Mouse (Mus musculus) lung, embryonic 14.5 days (tissue): ENCODE measurements around the gene Calm3. TPM values are rescaled to one million over a fixed set of nuclear protein-coding genes. Genes with fewer than 3 reads are reported as not detected.

ENCODE experiments used
- ATAC-seq: fragments of 200-750 bp; cut with Nextera tagmentation; 2 replicates; pipeline ENCODE4 v1.8.0; 2017; ENCODE audit warnings: mild to moderate bottlenecking, moderate TSS enrichment, moderate library complexity; ENCODE audit not compliant: insufficient read depth
- DNase-seq: peaks from one replicate; pipeline ENCODE4 v3.0.0-alpha.2; 2015
- H3K27ac ChIP-seq: fragments of 300-500 bp; sonication (generic); 2 replicates; pipeline ENCODE4 v1.5.1; 2014; ENCODE audit warnings: low read depth, mild to moderate bottlenecking, moderate library complexity
- H3K27me3 ChIP-seq: fragments of 300-500 bp; sonication (generic); 2 replicates; pipeline ENCODE4 v1.6.1; 2014; ENCODE audit warnings: low read length, control low read depth; ENCODE audit not compliant: insufficient read depth
- H3K36me3 ChIP-seq: fragments of 300-500 bp; sonication (generic); 2 replicates; pipeline ENCODE4 v1.6.1; 2014; ENCODE audit warnings: control low read depth; ENCODE audit not compliant: insufficient read depth
- H3K4me1 ChIP-seq: fragments of 300-500 bp; sonication (generic); 2 replicates; pipeline ENCODE4 v1.6.1; 2014; ENCODE audit warnings: antibody characterized with exemption, control low read depth; ENCODE audit not compliant: insufficient read depth
- H3K4me2 ChIP-seq: fragments of 300-500 bp; sonication (generic); 2 replicates; pipeline ENCODE4 v1.6.1; 2014; ENCODE audit warnings: mild to moderate bottlenecking
- H3K4me3 ChIP-seq: fragments of 300-500 bp; sonication (generic); 2 replicates; pipeline ENCODE4 v1.5.1; 2014; ENCODE audit warnings: low read depth, low read length
- H3K9ac ChIP-seq: fragments of 300-500 bp; sonication (generic); 2 replicates; pipeline ENCODE4 v1.6.1; 2014
- H3K9me3 ChIP-seq: fragments of 300-500 bp; sonication (generic); 2 replicates; pipeline ENCODE4 v1.6.1; 2016; ENCODE audit warnings: low read depth, low read length, control low read depth
- CTCF ChIP-seq: IDR thresholded peaks from 2 replicates; pipeline ENCODE4 v1.5.1; 2016; ENCODE audit warnings: antibody characterized with exemption, low read depth
- WGBS: fragments of 180-500 bp; shearing (Covaris S2); extraction: QIAGEN DNeasy Blood & Tissue Kit; methylation state at CpG from one replicate; pipeline ENCODE4 v1.1.7; 2014; 5-methylcytosine and 5-hydroxymethylcytosine counted together
- polyA plus RNA-seq: library from polyadenylated mRNA; unstranded; fragments of >200 nt; fragmentation: Nextera tagmentation; extraction: Ambion mirVana; gene quantifications from 2 replicates; pipeline ENCODE4 v1.2.1, GENCODE M21; 2014

Calm3 gene
- polyA plus RNA-seq, 1 experiment from 2014 or later = 155 TPM

- 20% methylated on average over 7 of the region's 7 CpGs for WGBS
Observed at GRCm38 (mm10) chr7:16940292-16940691, 16.4 kb upstream of the Calm3 start.

GRCm38 (mm10) chr7:16938117-16938791, 14.3 kb upstream of the Calm3 start:
- H3K4me3 ChIP-seq = no peak overlapping the region
- no peak for ATAC-seq
- H3K9me3 ChIP-seq = no peaks in the 10 kb centered on the region
- no peaks in the 10 kb centered on the region for H3K4me1 ChIP-seq
- DNase-seq = peak; percentile 65
- no peaks in the 10 kb centered on the region for H3K27me3 ChIP-seq
- no peak for TF ChIP-seq CTCF
- 65% methylated on average over 17 of the region's 17 CpGs for WGBS
- H3K27ac ChIP-seq = no peak overlapping the region
- H3K9ac ChIP-seq = no peak overlapping the region
- no peak overlapping the region for H3K4me2 ChIP-seq
- no peaks in the 10 kb centered on the region for H3K36me3 ChIP-seq

More at GRCm38 (mm10) chr7:16940292-16940691, 16.4 kb upstream of the Calm3 start:
- H3K27me3 ChIP-seq = peaks cover 7% of the 10 kb centered on the region
- TF ChIP-seq CTCF = no peak
- no peaks in the 10 kb centered on the region for H3K4me1 ChIP-seq
- no peaks in the 10 kb centered on the region for H3K9me3 ChIP-seq
- no peak overlapping the region for H3K4me3 ChIP-seq
- no peak overlapping the region for H3K4me2 ChIP-seq
- ATAC-seq (no peak), DNase-seq (no peak)
- no peaks in the 10 kb centered on the region for H3K36me3 ChIP-seq
- 0 out of 2 replicates have a peak overlapping the region, but pooled peaks have one; percentile 0 for H3K9ac ChIP-seq
- peak overlapping the region; percentile 55; the same call in 1 of the 2 replicates for H3K27ac ChIP-seq

GRCm38 (mm10) chr7:16937312-16937711, 13.4 kb upstream of the Calm3 start:
- peak; percentile 46 for TF ChIP-seq CTCF
- Histone ChIP-seq H3K4me3 (no peak overlapping the region), H3K27me3 (no peaks in the 10 kb centered on the region), H3K9me3 (no peaks in the 10 kb centered on the region), H3K36me3 (no peaks in the 10 kb centered on the region), H3K9ac (no peak overlapping the region), H3K4me2 (no peak overlapping the region), H3K4me1 (peaks cover 4% of the 10 kb centered on the region), H3K27ac (no peak overlapping the region)
- ATAC-seq (no peak), DNase-seq (no peak)
- 45% methylated on average over 4 of the region's 4 CpGs for WGBS

- TF ChIP-seq CTCF = peak; percentile 86
- Histone ChIP-seq H3K9me3 (no peaks in the 10 kb centered on the region), H3K27me3 (no peaks in the 10 kb centered on the region), H3K9ac (no peak overlapping the region), H3K36me3 (no peaks in the 10 kb centered on the region), H3K27ac (no peak overlapping the region), H3K4me2 (no peak overlapping the region), H3K4me1 (peaks cover 6% of the 10 kb centered on the region), H3K4me3 (no peak overlapping the region)
- peak; percentile 42 for ATAC-seq
- peak; percentile 82 for DNase-seq
- whole genome bisulfite sequencing = 40% methylated on average over 14 of the region's 14 CpGs
Observed at GRCm38 (mm10) chr7:16932704-16933577, 9.0 kb upstream of the Calm3 start.

GRCm38 (mm10) chr7:16931968-16932627, 8.2 kb upstream of the Calm3 start:
- Histone ChIP-seq H3K27me3 (no peaks in the 10 kb centered on the region), H3K4me1 (peaks cover 6% of the 10 kb centered on the region), H3K9me3 (no peaks in the 10 kb centered on the region), H3K27ac (no peak overlapping the region), H3K36me3 (no peaks in the 10 kb centered on the region), H3K4me3 (no peak overlapping the region), H3K9ac (no peak overlapping the region), H3K4me2 (no peak overlapping the region)
- WGBS = 17% methylated on average over 14 of the region's 14 CpGs
- ATAC-seq = peak; percentile 55
- peak; percentile 94 for TF ChIP-seq CTCF
- peak; percentile 96 for DNase-seq

GRCm38 (mm10) chr7:16930850-16931249, 6.9 kb upstream of the Calm3 start:
- ATAC-seq (no peak), DNase-seq (peak; percentile 88)
- Histone ChIP-seq H3K27ac (no peak overlapping the region), H3K9ac (no peak overlapping the region), H3K9me3 (no peaks in the 10 kb centered on the region), H3K27me3 (no peaks in the 10 kb centered on the region), H3K4me3 (no peak overlapping the region), H3K4me1 (peaks cover 6% of the 10 kb centered on the region), H3K36me3 (no peaks in the 10 kb centered on the region), H3K4me2 (no peak overlapping the region)
- WGBS = 2% methylated on average over 1 of the region's 1 CpGs
- peak; percentile 78 for TF ChIP-seq CTCF

GRCm38 (mm10) chr7:16928341-16928740, 4.4 kb upstream of the Calm3 start:
- Histone ChIP-seq H3K4me2 (no peak overlapping the region), H3K27ac (no peak overlapping the region), H3K27me3 (no peaks in the 10 kb centered on the region), H3K36me3 (no peaks in the 10 kb centered on the region), H3K4me1 (peaks cover 6% of the 10 kb centered on the region), H3K4me3 (no peak overlapping the region), H3K9me3 (no peaks in the 10 kb centered on the region), H3K9ac (no peak overlapping the region)
- DNase-seq (no peak), ATAC-seq (no peak)
- TF ChIP-seq CTCF = no peak
- 48% methylated on average over 2 of the region's 2 CpGs for WGBS
